Mouse (Mus musculus) hindbrain, embryonic 14.5 days (tissue): ENCODE data around the gene Rnf217. TPM values are rescaled to one million over a fixed set of nuclear protein-coding genes. Genes with fewer than 3 reads are reported as not detected.
A peak's percentile ranks its signal among the peaks of the same experiment; 100 is the strongest.

Source experiments
- ATAC-seq: fragments of 200-750 bp; cut with Nextera tagmentation; 2 replicates; pipeline ENCODE4 v1.8.0; 2017; ENCODE audit warnings: moderate number of reproducible peaks, mild to moderate bottlenecking, moderate TSS enrichment, moderate library complexity; ENCODE audit not compliant: low FRiP score
- DNase-seq: peaks from one replicate; pipeline ENCODE4 v3.0.0-alpha.2; 2015; ENCODE audit warnings: low spot score
- H3K27ac ChIP-seq: fragments of 300-500 bp; sonication (generic); 2 replicates; pipeline ENCODE4 v1.5.1; 2014; ENCODE audit warnings: mild to moderate bottlenecking, moderate library complexity
- H3K27me3 ChIP-seq: fragments of 300-500 bp; sonication (generic); 2 replicates; pipeline ENCODE4 v1.6.1; 2014; ENCODE audit warnings: mild to moderate bottlenecking, low read length, mixed read lengths; ENCODE audit not compliant: control insufficient read depth, insufficient read depth
- H3K36me3 ChIP-seq: fragments of 300-500 bp; sonication (generic); replicated peaks from 2 replicates; pipeline ENCODE4 v1.6.1; 2014; ENCODE audit not compliant: control insufficient read depth, insufficient read depth
- H3K4me1 ChIP-seq: fragments of 300-500 bp; sonication (generic); replicated peaks from 2 replicates; pipeline ENCODE4 v1.6.1; 2014; ENCODE audit warnings: antibody characterized with exemption, low read length, mixed read lengths; ENCODE audit not compliant: control insufficient read depth, insufficient read depth
- H3K4me2 ChIP-seq: fragments of 300-500 bp; sonication (generic); replicated peaks from 2 replicates; pipeline ENCODE4 v1.6.1; 2014; ENCODE audit warnings: mild to moderate bottlenecking, moderate library complexity
- H3K4me3 ChIP-seq: fragments of 300-500 bp; sonication (generic); replicated peaks from 2 replicates; pipeline ENCODE4 v1.5.1; 2014; ENCODE audit warnings: mild to moderate bottlenecking, low read length
- H3K9ac ChIP-seq: fragments of 300-500 bp; sonication (generic); 2 replicates; pipeline ENCODE4 v1.6.1; 2014
- H3K9me3 ChIP-seq: fragments of 300-500 bp; sonication (generic); 2 replicates; pipeline ENCODE4 v1.6.1; 2016; ENCODE audit warnings: low read length; ENCODE audit not compliant: control insufficient read depth
- WGBS: fragments of 180-500 bp; shearing (Covaris S2); extraction: QIAGEN DNeasy Blood & Tissue Kit; methylation state at CpG from one replicate; pipeline ENCODE4 v1.1.7; 2014; 5-methylcytosine and 5-hydroxymethylcytosine counted together
- polyA plus RNA-seq: library from polyadenylated mRNA; unstranded; fragments of >200 nt; fragmentation: Nextera tagmentation; extraction: Ambion mirVana; gene quantifications from 2 replicates; pipeline ENCODE4 v1.2.1, GENCODE M21; 2014

Rnf217 gene
- polyA plus RNA-seq, 1 experiment from 2014 or later = 3.2 TPM

DNA sequence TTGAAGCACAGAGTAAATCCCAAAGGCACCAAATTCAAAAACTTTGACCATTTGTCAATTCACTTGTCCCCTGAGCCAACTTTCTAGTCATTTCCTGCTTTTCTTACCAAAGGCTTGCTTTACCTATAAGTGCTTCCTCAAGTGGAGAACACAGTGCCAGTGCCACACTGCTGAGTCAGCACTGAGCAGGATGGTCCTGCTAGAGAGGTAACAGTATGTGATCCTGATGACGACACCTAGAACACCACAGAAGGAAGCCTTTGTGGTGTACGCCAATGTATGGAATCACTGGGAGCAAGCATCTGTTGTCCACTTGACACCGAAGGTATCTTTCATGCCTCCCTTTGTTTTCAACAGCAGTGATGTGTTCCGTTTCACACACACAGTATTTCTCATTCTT, 90.8 kb downstream of the Rnf217 start:
- no peak overlapping the region for H3K9ac ChIP-seq
- WGBS = 89% methylated on average over 4 of the region's 4 CpGs
- no peak for ATAC-seq

DNA sequence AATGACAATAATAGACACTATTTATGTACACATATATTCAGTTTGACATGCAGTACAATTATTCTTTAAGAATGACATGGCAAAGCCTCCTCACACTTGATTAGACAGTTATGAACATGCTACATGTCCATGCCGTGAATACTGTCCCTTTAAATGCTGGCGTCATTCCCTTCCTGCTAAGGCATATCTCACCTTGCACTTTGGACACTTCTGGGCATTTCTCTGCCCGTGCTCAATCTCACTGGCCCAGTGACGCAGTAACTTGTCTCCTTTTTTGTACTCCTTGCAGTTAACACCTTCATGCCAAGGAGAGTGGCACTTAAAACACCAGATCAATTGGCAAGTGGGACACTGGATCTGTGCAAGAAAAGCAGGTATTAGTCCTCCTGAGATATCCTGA, 91.8 kb downstream of the Rnf217 start:
- Histone ChIP-seq H3K27ac (no peak overlapping the region), H3K9me3 (no peaks in the 10 kb centered on the region), H3K9ac (no peak overlapping the region), H3K4me2 (no peak overlapping the region), H3K4me1 (no peaks in the 10 kb centered on the region; the same call in 1 of the 2 replicates), H3K36me3 (no peaks in the 10 kb centered on the region), H3K4me3 (no peak overlapping the region), H3K27me3 (no peaks in the 10 kb centered on the region)
- 77% methylated on average over 4 of the region's 4 CpGs for WGBS
- DNase-seq (no peak), ATAC-seq (no peak)

More for the DNA sequence above, 90.8 kb downstream of the Rnf217 start:
- Histone ChIP-seq H3K4me1 (no peaks in the 10 kb centered on the region; the same call in 1 of the 2 replicates), H3K4me3 (no peak overlapping the region), H3K4me2 (no peak overlapping the region), H3K9me3 (no peaks in the 10 kb centered on the region), H3K27me3 (no peaks in the 10 kb centered on the region), H3K36me3 (no peaks in the 10 kb centered on the region), H3K27ac (no peak overlapping the region)
- DNase-seq = no peak

DNA sequence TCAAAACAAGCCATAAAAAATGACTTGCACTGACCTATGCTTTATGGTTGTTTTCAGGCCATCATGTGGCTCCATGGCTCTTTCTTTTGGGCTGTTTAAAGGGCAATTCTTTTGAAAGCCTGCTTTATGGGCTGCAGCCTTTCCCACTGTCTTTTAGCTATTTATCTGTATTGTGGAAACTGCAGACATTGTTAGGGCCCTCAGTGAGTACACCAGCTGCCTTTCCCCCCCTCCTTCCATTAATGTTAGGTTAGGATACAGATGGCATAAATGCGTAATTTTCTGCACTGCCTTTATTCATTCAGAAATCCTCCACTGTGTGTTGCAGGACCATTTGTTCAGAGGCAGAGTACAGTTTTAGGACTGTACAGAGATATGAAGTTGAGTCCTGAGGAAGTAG, 93.1 kb downstream of the Rnf217 start:
- WGBS = 31% methylated on average over 1 of the region's 1 CpGs
- no peak overlapping the region for H3K9ac ChIP-seq
- no peak for DNase-seq
- H3K9me3 ChIP-seq = no peaks in the 10 kb centered on the region
- no peaks in the 10 kb centered on the region for H3K27me3 ChIP-seq
- ATAC-seq = peak; percentile 62; the same call in 1 of the 2 replicates
- no peak overlapping the region for H3K4me2 ChIP-seq
- H3K36me3 ChIP-seq = no peaks in the 10 kb centered on the region
- H3K4me3 ChIP-seq = no peak overlapping the region
- no peak overlapping the region for H3K27ac ChIP-seq
- H3K4me1 ChIP-seq = no peaks in the 10 kb centered on the region; the same call in 1 of the 2 replicates

DNA sequence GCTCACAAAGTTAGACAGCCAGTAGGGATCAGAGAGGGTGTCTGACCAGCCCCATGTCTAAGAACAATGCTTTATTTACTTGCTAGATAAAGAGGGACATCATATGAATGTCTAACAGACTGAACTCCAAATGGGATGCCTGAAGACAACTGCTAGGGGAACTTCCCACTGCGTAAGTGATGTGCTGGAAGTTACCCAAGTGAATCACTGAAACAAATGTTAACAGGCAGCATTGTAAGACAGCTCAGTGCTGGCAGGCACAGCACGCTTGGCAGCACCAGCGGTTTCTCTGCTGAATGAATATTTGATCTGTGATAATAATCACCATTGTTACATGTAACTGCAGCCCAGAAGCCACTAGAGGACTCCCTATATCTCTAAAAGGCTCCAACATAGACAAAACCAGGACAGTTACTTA, 104.8 kb downstream of the Rnf217 start:
- Histone ChIP-seq H3K4me3 (no peak overlapping the region), H3K9me3 (no peaks in the 10 kb centered on the region), H3K36me3 (no peaks in the 10 kb centered on the region), H3K27me3 (no peaks in the 10 kb centered on the region), H3K4me1 (no peaks in the 10 kb centered on the region), H3K27ac (no peak overlapping the region), H3K9ac (no peak overlapping the region), H3K4me2 (no peak overlapping the region)
- DNase-seq = peak; percentile 60
- peak; percentile 87 for ATAC-seq
- WGBS = 32% methylated on average over 3 of the region's 3 CpGs

DNA sequence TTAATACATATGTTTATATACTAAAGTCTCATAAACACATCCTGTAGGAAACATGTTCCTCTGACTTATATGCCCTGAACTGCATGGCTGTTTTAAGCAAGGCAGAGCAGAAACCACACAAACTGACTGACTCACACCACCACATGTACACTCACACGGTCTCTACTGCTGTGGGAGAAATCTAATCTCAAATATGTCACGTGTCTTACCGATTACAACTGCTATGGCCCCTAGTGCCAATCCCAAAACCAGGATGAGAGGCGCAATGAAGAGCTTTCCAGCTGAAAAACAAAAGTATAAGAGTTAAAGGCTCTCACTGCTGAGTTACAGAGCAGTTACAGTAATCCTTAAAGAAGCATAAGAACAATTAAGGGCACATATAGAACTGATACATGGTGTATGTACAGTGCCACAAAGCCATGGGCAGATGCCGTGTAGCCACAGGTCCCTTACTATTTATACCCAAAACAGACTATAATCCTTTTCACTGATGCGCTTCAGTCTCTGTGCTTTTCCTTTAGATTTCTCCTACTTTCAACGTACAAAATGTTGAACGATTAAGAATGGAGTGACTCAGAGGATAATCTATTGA, 105.3 kb downstream of the Rnf217 start:
- ATAC-seq (peak; percentile 44; the same call in 1 of the 2 replicates), DNase-seq (no peak)
- WGBS = 82% methylated on average over 8 of the region's 8 CpGs
- Histone ChIP-seq H3K4me2 (no peak overlapping the region), H3K4me3 (no peak overlapping the region), H3K9me3 (no peaks in the 10 kb centered on the region), H3K36me3 (no peaks in the 10 kb centered on the region), H3K4me1 (no peaks in the 10 kb centered on the region), H3K27me3 (no peaks in the 10 kb centered on the region), H3K9ac (no peak overlapping the region), H3K27ac (no peak overlapping the region)

DNA sequence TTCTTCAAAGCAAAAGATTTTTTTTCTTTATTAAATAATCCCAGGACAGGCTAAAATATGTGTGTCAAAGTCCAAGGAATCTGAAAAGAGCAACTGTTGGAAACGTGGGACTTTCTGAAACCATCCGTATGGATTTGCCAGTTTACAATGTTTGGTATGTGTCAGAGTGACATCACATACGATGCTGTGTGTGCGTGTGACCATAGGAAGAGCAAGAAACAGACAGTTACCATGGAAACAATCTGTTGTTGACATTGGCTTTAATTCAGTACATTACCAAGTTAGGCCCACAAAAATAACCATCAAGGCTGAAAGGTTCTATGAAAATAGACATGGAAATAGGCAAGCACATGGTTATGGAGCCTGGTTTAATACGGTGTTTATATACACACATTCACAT, 107.3 kb downstream of the Rnf217 start:
- Histone ChIP-seq H3K27ac (no peak overlapping the region), H3K4me1 (no peaks in the 10 kb centered on the region), H3K36me3 (no peaks in the 10 kb centered on the region), H3K4me2 (no peak overlapping the region), H3K9ac (no peak overlapping the region), H3K9me3 (no peaks in the 10 kb centered on the region), H3K27me3 (no peaks in the 10 kb centered on the region), H3K4me3 (no peak overlapping the region)
- no peak for ATAC-seq
- no peak for DNase-seq
- WGBS = 86% methylated on average over 5 of the region's 5 CpGs

DNA sequence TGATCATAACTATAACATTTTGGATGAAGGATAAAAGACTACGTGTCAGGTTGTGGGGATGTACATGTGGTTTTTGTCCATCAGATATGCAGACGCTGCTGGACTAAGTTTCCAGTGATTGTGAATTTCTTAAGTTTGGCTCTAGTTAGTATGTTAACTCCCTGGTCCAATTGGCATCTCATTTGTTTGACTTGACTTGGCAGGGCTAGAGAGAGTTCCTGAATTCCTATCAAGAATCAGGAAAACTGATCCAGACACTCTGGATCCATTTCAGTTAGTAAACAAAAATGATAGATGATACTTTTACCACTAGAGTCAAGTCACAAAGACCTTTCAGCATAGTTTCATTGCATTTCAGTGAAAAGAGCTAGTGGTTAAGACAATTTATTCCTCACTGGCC, 112.1 kb downstream of the Rnf217 start:
- H3K4me3 ChIP-seq = no peak overlapping the region
- H3K4me1 ChIP-seq = no peaks in the 10 kb centered on the region
- H3K36me3 ChIP-seq = no peaks in the 10 kb centered on the region

DNA sequence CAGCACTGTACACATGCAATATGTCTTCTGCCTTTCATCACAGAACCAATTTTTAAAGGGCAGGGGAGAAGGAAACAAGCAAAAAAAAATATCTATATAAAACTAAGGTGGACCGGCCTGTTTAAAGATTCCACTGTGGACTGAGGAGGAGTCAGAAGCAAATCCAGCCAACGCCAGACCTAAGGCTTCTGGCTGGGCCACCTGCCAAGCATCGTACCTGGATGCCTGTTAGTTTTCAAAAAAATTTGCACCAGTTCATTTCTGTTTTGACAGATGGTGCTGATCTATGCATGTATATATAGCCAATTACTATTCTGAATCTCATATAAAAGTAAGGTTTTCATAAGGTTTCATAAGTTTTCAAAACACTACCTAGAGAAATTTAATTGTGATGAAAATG, 113.2 kb downstream of the Rnf217 start:
- Histone ChIP-seq H3K4me1 (no peaks in the 10 kb centered on the region), H3K27ac (no peak overlapping the region), H3K9me3 (no peaks in the 10 kb centered on the region), H3K4me3 (no peak overlapping the region), H3K9ac (no peak overlapping the region), H3K27me3 (no peaks in the 10 kb centered on the region), H3K36me3 (no peaks in the 10 kb centered on the region), H3K4me2 (no peak overlapping the region)
- 83% methylated on average over 3 of the region's 3 CpGs for WGBS
- DNase-seq (no peak), ATAC-seq (no peak)

More for the DNA sequence above, 112.1 kb downstream of the Rnf217 start:
- no peaks in the 10 kb centered on the region for H3K27me3 ChIP-seq
- 96% methylated on average over 2 of the region's 2 CpGs for WGBS
- H3K9me3 ChIP-seq = no peaks in the 10 kb centered on the region
- no peak overlapping the region for H3K9ac ChIP-seq
- DNase-seq = no peak
- H3K27ac ChIP-seq = no peak overlapping the region
- no peak for ATAC-seq
- H3K4me2 ChIP-seq = no peak overlapping the region

DNA sequence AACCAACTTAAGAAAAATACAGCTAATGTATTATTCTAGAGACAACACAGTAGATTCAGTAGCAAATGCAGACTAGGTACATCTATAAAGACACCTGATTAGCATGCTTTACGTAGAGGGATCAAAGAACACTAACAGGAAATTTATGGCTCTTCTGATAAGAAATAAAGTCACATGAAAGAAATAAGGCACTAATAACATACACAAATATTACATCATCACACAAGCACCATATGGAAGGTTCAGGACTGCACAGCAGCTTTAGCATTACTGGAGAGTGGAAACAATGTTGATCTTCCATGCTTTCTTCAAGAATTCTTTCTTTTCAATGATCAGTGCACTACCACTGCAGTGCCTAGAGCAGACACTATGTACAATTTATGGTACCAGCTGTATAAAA, 114.7 kb downstream of the Rnf217 start:
- Histone ChIP-seq H3K9me3 (no peaks in the 10 kb centered on the region), H3K27ac (no peak overlapping the region), H3K4me1 (no peaks in the 10 kb centered on the region), H3K4me2 (no peak overlapping the region), H3K9ac (no peak overlapping the region), H3K4me3 (no peak overlapping the region), H3K36me3 (no peaks in the 10 kb centered on the region; the same call in 1 of the 2 replicates), H3K27me3 (no peaks in the 10 kb centered on the region)
- no peak for DNase-seq
- ATAC-seq = no peak
- WGBS = 95% methylated on average over 1 of the region's 1 CpGs
